Mouse (Mus musculus): ENCODE data around the gene Txn1. TPM values are rescaled to one million over a fixed set of nuclear protein-coding genes. Genes with fewer than 3 reads are reported as not detected.

Gene Txn1
- 100 to 1,000 TPM; 411 to 501 TPM for polyA plus RNA-seq (2012; fragmentation: generic; extraction: Trizol)

DNA sequence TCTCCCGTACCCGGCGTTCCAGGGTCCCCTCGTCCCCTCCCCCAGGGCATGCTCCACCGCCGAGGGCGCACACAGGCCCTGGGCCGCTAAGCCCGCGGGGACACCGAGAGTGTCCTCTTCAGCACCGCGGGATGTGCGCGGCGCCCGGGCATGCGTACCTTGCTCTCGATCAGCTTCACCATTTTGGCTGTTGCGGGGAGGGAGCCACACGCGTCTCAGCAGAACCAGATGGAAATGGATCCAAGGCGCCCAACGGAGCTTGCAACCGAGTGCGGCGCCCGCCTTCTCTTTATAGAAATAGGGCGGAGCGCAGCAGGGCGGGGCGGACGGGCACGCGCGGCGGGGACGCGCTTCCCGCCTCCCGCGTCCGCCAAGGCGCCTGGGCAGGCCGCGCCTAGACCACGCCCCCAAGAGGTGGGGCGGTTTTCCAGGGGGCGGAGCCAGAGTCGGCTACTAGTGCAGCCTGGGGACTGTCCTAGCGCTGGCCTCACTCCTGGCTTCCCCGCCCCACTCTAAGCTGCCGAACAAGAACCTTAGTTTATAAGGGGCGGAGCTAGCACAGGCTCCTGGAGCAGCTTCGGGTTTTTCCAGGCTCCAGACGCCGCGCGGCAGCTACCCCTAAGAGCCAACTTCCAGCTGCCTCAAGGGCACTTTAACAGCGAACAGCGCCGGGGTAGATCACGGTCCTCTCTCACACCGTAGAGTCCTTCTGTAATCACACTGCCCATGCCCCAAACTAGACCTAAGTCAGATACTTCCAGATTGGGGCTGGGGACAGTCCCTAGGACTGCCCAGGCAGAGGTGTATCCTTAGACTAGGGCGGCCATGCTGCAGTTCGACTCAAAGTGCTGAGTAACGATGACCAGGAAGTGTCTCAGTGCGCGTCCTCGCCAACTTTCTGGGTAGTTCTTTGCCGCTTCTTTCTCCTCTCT, at the start of gene Txn1:
Gene Txn1 (minus strand): TSS at position 383 of the 932 bp plus-strand sequence.

DNA sequence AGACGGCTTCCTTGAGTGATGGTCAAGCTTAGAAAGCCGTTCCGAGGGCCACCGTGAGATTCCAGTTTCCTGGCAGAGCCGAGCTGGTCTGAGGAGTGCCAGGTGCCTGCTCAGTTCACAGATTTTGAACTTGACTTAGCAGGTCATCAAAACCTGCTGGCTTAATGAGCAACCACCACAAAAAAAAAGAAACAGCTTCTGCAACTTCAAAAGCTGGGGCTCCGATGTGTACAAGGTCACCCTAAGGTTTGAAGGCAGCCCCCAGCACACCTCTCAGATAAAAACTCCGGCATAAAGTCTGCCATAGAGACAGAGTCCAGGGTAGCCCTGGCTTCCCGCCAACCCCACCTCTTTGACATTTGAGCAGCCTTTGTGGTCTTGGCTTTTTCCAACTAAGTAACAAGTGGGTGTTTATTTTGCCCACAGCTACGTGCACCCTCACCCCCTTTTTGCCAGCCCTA, 40.0 kb downstream of the Txn1 start, which contains the start of gene D630039A03Rik:
Gene D630039A03Rik (minus strand): TSS at position 97 of the 461 bp plus-strand sequence.

Other genes with a start within 250 kb of the Txn1 start
- gene Akap2, start 238.8 kb downstream of the Txn1 start, polyA plus RNA-seq (2012; fragmentation: generic; extraction: Trizol): 10 to 100 TPM in 1 of 2 experiments, 1 to 10 TPM in 1; 3.8 to 18.7 TPM
- gene D630039A03Rik, start 40.1 kb downstream of the Txn1 start, polyA plus RNA-seq (2012; fragmentation: generic; extraction: Trizol): under 1 TPM in 1 of 2 experiments, not detected in 1; 0.04 TPM
- not detected for gene Txndc8, start 52.7 kb upstream of the Txn1 start, polyA plus RNA-seq (2012; fragmentation: generic; extraction: Trizol)